Mouse (Mus musculus): ENCODE data around the gene Tulp3.

DNA sequence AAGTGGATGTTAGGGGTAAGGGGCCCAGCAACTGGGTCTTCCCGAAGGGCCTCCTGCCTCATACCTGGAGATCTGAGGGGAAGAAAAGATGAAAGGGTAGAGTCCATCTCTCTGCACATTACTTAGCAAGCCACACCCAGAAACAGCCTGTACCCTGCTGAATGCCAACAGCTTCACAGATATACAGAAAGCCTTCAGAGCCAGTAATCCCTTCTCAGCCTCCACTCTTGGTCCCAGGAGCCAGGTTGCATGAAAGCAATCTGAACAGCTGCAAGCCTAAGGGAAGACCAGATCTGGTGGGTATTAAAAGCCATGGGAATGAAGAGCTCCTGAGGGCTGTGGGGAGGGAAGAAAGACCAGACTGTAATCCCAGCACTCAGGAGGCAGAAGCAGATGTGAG is 33.5 kb upstream of the Tulp3 start:
- TF ChIP-seq CTCF (conservative IDR thresholded peaks at IDR 0.05; ENCODE audit: insufficient read depth, insufficient read length, low read depth, low read length) (no peak), POLR2A (IDR thresholded peaks at IDR 0.05; ENCODE audit: low read depth, low read length) (no peak)

Data from kidney, adult 2 months (tissue).